Mouse (Mus musculus): ENCODE results near the gene Pard3. TPM values are rescaled to one million over a fixed set of nuclear protein-coding genes. Genes with fewer than 3 reads are reported as not detected.

The Pard3 gene
- polyA plus RNA-seq, 1 experiment = 51.2 TPM

- Histone ChIP-seq H3K4me3 (ENCODE audit: insufficient read depth, low read depth, low read length) (no peak overlapping the region), H3K4me1 (ENCODE audit: control insufficient read depth, insufficient read depth, low read length) (peaks cover 5% of the 10 kb centered on the region; the same call in 1 of the 2 replicates), H3K27me3 (replicated peaks; ENCODE audit: control insufficient read depth, insufficient read depth, low read length) (no peaks in the 10 kb centered on the region), H3K36me3 (ENCODE audit: control insufficient read depth, insufficient read depth, low read length) (no peaks in the 10 kb centered on the region), H3K27ac (ENCODE audit: insufficient read depth, low read depth, low read length) (no peak overlapping the region)
- WGBS = 92% methylated on average over 10 of the region's 10 CpGs
- TF ChIP-seq POLR2A (IDR thresholded peaks at IDR 0.05; ENCODE audit: low read depth, low read length) (no peak), CTCF (conservative IDR thresholded peaks at IDR 0.05; ENCODE audit: insufficient read depth, insufficient read length, low read depth, low read length) (no peak)
- DNase-seq = no peak
Observed at GRCm38 (mm10) chr8:127287816-127288215, 224.1 kb downstream of the Pard3 start.

- no peak for DNase-seq
- Histone ChIP-seq H3K27ac (ENCODE audit: insufficient read depth, low read depth, low read length) (no peak overlapping the region), H3K36me3 (ENCODE audit: control insufficient read depth, insufficient read depth, low read length) (no peaks in the 10 kb centered on the region), H3K4me1 (ENCODE audit: control insufficient read depth, insufficient read depth, low read length) (peaks cover 2% of the 10 kb centered on the region), H3K4me3 (ENCODE audit: insufficient read depth, low read depth, low read length) (no peak overlapping the region), H3K27me3 (replicated peaks; ENCODE audit: control insufficient read depth, insufficient read depth, low read length) (no peaks in the 10 kb centered on the region)
- 90% methylated on average over 5 of the region's 5 CpGs for WGBS
- TF ChIP-seq POLR2A (IDR thresholded peaks at IDR 0.05; ENCODE audit: low read depth, low read length) (no peak), CTCF (conservative IDR thresholded peaks at IDR 0.05; ENCODE audit: insufficient read depth, insufficient read length, low read depth, low read length) (no peak)
Observed at GRCm38 (mm10) chr8:127292307-127292706, 228.6 kb downstream of the Pard3 start.

- H3K4me1 ChIP-seq (ENCODE audit: control insufficient read depth, insufficient read depth, low read length) = peaks cover 7% of the 10 kb centered on the region
- H3K27ac ChIP-seq (ENCODE audit: insufficient read depth, low read depth, low read length) = no peak overlapping the region
- no peak for DNase-seq
- no peak overlapping the region for H3K4me3 ChIP-seq (ENCODE audit: insufficient read depth, low read depth, low read length)
- no peaks in the 10 kb centered on the region for H3K27me3 ChIP-seq (replicated peaks; ENCODE audit: control insufficient read depth, insufficient read depth, low read length)
- no peaks in the 10 kb centered on the region for H3K36me3 ChIP-seq (ENCODE audit: control insufficient read depth, insufficient read depth, low read length)
- TF ChIP-seq POLR2A (IDR thresholded peaks at IDR 0.05; ENCODE audit: low read depth, low read length) = no peak
- TF ChIP-seq CTCF (conservative IDR thresholded peaks at IDR 0.05; ENCODE audit: insufficient read depth, insufficient read length, low read depth, low read length) = no peak
- WGBS = 61% methylated on average over 6 of the region's 6 CpGs
Observed at GRCm38 (mm10) chr8:127293025-127293729, 229.5 kb downstream of the Pard3 start.

- TF ChIP-seq CTCF (conservative IDR thresholded peaks at IDR 0.05; ENCODE audit: insufficient read depth, insufficient read length, low read depth, low read length) = no peak
- TF ChIP-seq POLR2A (IDR thresholded peaks at IDR 0.05; ENCODE audit: low read depth, low read length) = no peak
- no peak overlapping the region for H3K27ac ChIP-seq (ENCODE audit: insufficient read depth, low read depth, low read length)
- H3K4me3 ChIP-seq (ENCODE audit: insufficient read depth, low read depth, low read length) = no peak overlapping the region
- H3K4me1 ChIP-seq (ENCODE audit: control insufficient read depth, insufficient read depth, low read length) = peaks cover 8% of the 10 kb centered on the region
- WGBS = 94% methylated on average over 6 of the region's 6 CpGs
- DNase-seq = no peak
- H3K36me3 ChIP-seq (ENCODE audit: control insufficient read depth, insufficient read depth, low read length) = no peaks in the 10 kb centered on the region
- H3K27me3 ChIP-seq (replicated peaks; ENCODE audit: control insufficient read depth, insufficient read depth, low read length) = no peaks in the 10 kb centered on the region
Observed at GRCm38 (mm10) chr8:127294061-127294460, 230.4 kb downstream of the Pard3 start.

- H3K27ac ChIP-seq (ENCODE audit: insufficient read depth, low read depth, low read length) = no peak overlapping the region
- WGBS = 95% methylated on average over 13 of the region's 13 CpGs
- no peaks in the 10 kb centered on the region for H3K27me3 ChIP-seq (replicated peaks; ENCODE audit: control insufficient read depth, insufficient read depth, low read length)
Observed at GRCm38 (mm10) chr8:127295848-127296247, 232.2 kb downstream of the Pard3 start.

GRCm38 (mm10) chr8:127300493-127300892, 236.8 kb downstream of the Pard3 start:
- TF ChIP-seq POLR2A (IDR thresholded peaks at IDR 0.05; ENCODE audit: low read depth, low read length) (no peak), CTCF (conservative IDR thresholded peaks at IDR 0.05; ENCODE audit: insufficient read depth, insufficient read length, low read depth, low read length) (no peak)
- Histone ChIP-seq H3K4me3 (ENCODE audit: insufficient read depth, low read depth, low read length) (no peak overlapping the region), H3K27me3 (replicated peaks; ENCODE audit: control insufficient read depth, insufficient read depth, low read length) (no peaks in the 10 kb centered on the region), H3K36me3 (ENCODE audit: control insufficient read depth, insufficient read depth, low read length) (no peaks in the 10 kb centered on the region), H3K27ac (ENCODE audit: insufficient read depth, low read depth, low read length) (peak overlapping the region; percentile 10), H3K4me1 (ENCODE audit: control insufficient read depth, insufficient read depth, low read length) (peaks cover 36% of the 10 kb centered on the region)
- DNase-seq = peak; percentile 52
- WGBS = 56% methylated on average over 5 of the region's 5 CpGs

More at GRCm38 (mm10) chr8:127295848-127296247, 232.2 kb downstream of the Pard3 start:
- TF ChIP-seq CTCF (conservative IDR thresholded peaks at IDR 0.05; ENCODE audit: insufficient read depth, insufficient read length, low read depth, low read length) (no peak), POLR2A (IDR thresholded peaks at IDR 0.05; ENCODE audit: low read depth, low read length) (no peak)
- Histone ChIP-seq H3K4me3 (ENCODE audit: insufficient read depth, low read depth, low read length) (no peak overlapping the region), H3K4me1 (ENCODE audit: control insufficient read depth, insufficient read depth, low read length) (peaks cover 17% of the 10 kb centered on the region), H3K36me3 (ENCODE audit: control insufficient read depth, insufficient read depth, low read length) (no peaks in the 10 kb centered on the region)
- no peak for DNase-seq

GRCm38 (mm10) chr8:127302847-127303445, 239.3 kb downstream of the Pard3 start:
- H3K4me3 ChIP-seq (ENCODE audit: insufficient read depth, low read depth, low read length) = no peak overlapping the region
- H3K27ac ChIP-seq (ENCODE audit: insufficient read depth, low read depth, low read length) = 0 out of 2 replicates have a peak overlapping the region, but pooled peaks have one; percentile 23
- H3K36me3 ChIP-seq (ENCODE audit: control insufficient read depth, insufficient read depth, low read length) = no peaks in the 10 kb centered on the region
- TF ChIP-seq POLR2A (IDR thresholded peaks at IDR 0.05; ENCODE audit: low read depth, low read length) (no peak), CTCF (conservative IDR thresholded peaks at IDR 0.05; ENCODE audit: insufficient read depth, insufficient read length, low read depth, low read length) (no peak)
- H3K27me3 ChIP-seq (replicated peaks; ENCODE audit: control insufficient read depth, insufficient read depth, low read length) = no peaks in the 10 kb centered on the region
- WGBS = 62% methylated on average over 6 of the region's 6 CpGs
- DNase-seq = peak; percentile 32
- H3K4me1 ChIP-seq (ENCODE audit: control insufficient read depth, insufficient read depth, low read length) = peaks cover 37% of the 10 kb centered on the region
